Mouse (Mus musculus): ENCODE measurements around the gene Gm20388.

- TF ChIP-seq EP300 (IDR thresholded peaks at IDR 0.05; ENCODE audit: low read depth) = no peak
- no peak for TF ChIP-seq CTCF (IDR thresholded peaks at IDR 0.05; ENCODE audit: low read depth)
These were observed 3337.1 kb downstream of the Gm20388 start for GRCm38 (mm10) chr8:123247748-123248147.

Data from liver, embryonic 14.5 days (tissue).